Mouse (Mus musculus) E14TG2a.4 (cell line): ENCODE results near the gene Il2rg.

Experiments
- CTCF ChIP-seq: conservative IDR thresholded peaks from 2 replicates; pipeline ENCODE4 v1.5.1; 2014; ENCODE audit warnings: low read length
- NANOG ChIP-seq: IDR thresholded peaks from 2 replicates; pipeline ENCODE4 v1.6.1; 2014; ENCODE audit warnings: borderline replicate concordance, low read length, mixed read lengths

GRCm38 (mm10) chrX:101263892-101264291, 4.2 kb downstream of the Il2rg start, which contains the start of gene Gm614:
- TF ChIP-seq CTCF: no peak
- no peak for TF ChIP-seq NANOG
